Mouse (Mus musculus) CH12.LX (cell line): ENCODE results near the gene Ring1. TPM values are rescaled to one million over a fixed set of nuclear protein-coding genes. Genes with fewer than 3 reads are reported as not detected.
A peak's percentile ranks its signal among the peaks of the same experiment; 100 is the strongest.

Source experiments
- DNase-seq: peaks from one replicate; pipeline ENCODE4 v3.0.0-alpha.2; 2013; ENCODE audit errors: extremely low read depth
- H3K27ac ChIP-seq: 2 replicates; pipeline ENCODE4 v1.5.1; 2012; ENCODE audit warnings: low read depth, mild to moderate bottlenecking, control low read depth, moderate library complexity; ENCODE audit not compliant: insufficient read depth
- H3K27me3 ChIP-seq: replicated peaks from 2 replicates; pipeline ENCODE3; 2012; ENCODE audit warnings: inconsistent platforms
- H3K36me3 ChIP-seq, 2 experiments: replicated peaks in 1 of 2; 2 replicates each; pipeline versions ENCODE3 to v1.6.1; 2012; ENCODE audit warnings: inconsistent platforms in 1 of 2, low read length in 1 of 2, mild to moderate bottlenecking in 1 of 2, mixed read lengths in 1 of 2, moderate library complexity in 1 of 2; ENCODE audit not compliant: control insufficient read depth in 1 of 2, insufficient read depth in 1 of 2
- H3K4me1 ChIP-seq, 2 experiments: 2 replicates each; pipeline ENCODE4 v1.6.1; 2012; ENCODE audit warnings: inconsistent platforms in 1 of 2, moderate library complexity in 1 of 2; ENCODE audit not compliant: insufficient read depth in 2 of 2, control insufficient read depth in 1 of 2
- H3K4me2 ChIP-seq: 2 replicates; pipeline ENCODE4 v1.6.1; 2012; ENCODE audit warnings: low read depth, mild to moderate bottlenecking, control low read depth; ENCODE audit not compliant: poor library complexity, insufficient read depth, severe bottlenecking
- H3K4me3 ChIP-seq, 3 experiments: fragments of 150-350 bp in 1 of 3; sonication (generic) in 1 of 3; replicated peaks in 1 of 3; 2 replicates each; pipeline versions ENCODE3 to v1.5.1; 2011 to 2012; ENCODE audit warnings: low read depth in 2 of 3, low read length in 2 of 3, mild to moderate bottlenecking in 2 of 3, moderate library complexity in 2 of 3, control low read depth in 1 of 3, improper control_type of control experiment in 1 of 3, inconsistent platforms in 1 of 3, mixed read lengths in 1 of 3; ENCODE audit not compliant: poor library complexity in 1 of 3
- H3K79me2 ChIP-seq: replicated peaks from 2 replicates; pipeline ENCODE4 v1.6.1; 2012; ENCODE audit warnings: mild to moderate bottlenecking, moderate library complexity; ENCODE audit not compliant: control insufficient read depth, poor library complexity, insufficient read depth, severe bottlenecking; ENCODE audit errors: extremely low read depth
- H3K9ac ChIP-seq: 2 replicates; pipeline ENCODE4 v1.6.1; 2012; ENCODE audit warnings: low read depth, mild to moderate bottlenecking, control low read depth, moderate library complexity; ENCODE audit not compliant: insufficient read depth
- H3K9me3 ChIP-seq: replicated peaks from 2 replicates; pipeline ENCODE3; 2012; ENCODE audit warnings: low read length, inconsistent platforms, mixed read lengths
- E2F4 ChIP-seq: IDR thresholded peaks from 2 replicates; pipeline ENCODE4 v1.6.1; 2011; ENCODE audit warnings: low read depth, low read length, improper control_type of control experiment; ENCODE audit not compliant: insufficient replicate concordance
- KAT2A ChIP-seq: IDR thresholded peaks from 2 replicates; pipeline ENCODE4 v1.6.1; 2012; ENCODE audit warnings: low read length, improper control_type of control experiment, inconsistent platforms; ENCODE audit not compliant: insufficient replicate concordance
- MAFK ChIP-seq: IDR thresholded peaks from 2 replicates; pipeline ENCODE4 v1.6.1; 2011; ENCODE audit warnings: low read length, improper control_type of control experiment; ENCODE audit not compliant: insufficient replicate concordance
- MAX ChIP-seq: IDR thresholded peaks from 2 replicates; pipeline ENCODE4 v1.6.1; 2011; ENCODE audit warnings: low read length, improper control_type of control experiment
- MAZ ChIP-seq: IDR thresholded peaks from 2 replicates; pipeline ENCODE4 v1.6.1; 2012; ENCODE audit warnings: low read depth, mild to moderate bottlenecking, inconsistent platforms, low read length, improper control_type of control experiment, moderate library complexity
- MEF2A ChIP-seq: IDR thresholded peaks from 2 replicates; pipeline ENCODE4 v1.6.1; 2014; ENCODE audit warnings: low read depth, mild to moderate bottlenecking, inconsistent platforms, low read length, improper control_type of control experiment, borderline replicate concordance
- MXI1 ChIP-seq: IDR thresholded peaks from 2 replicates; pipeline ENCODE4 v1.6.1; 2011; ENCODE audit warnings: mild to moderate bottlenecking, low read depth, low read length, improper control_type of control experiment
- NELFE ChIP-seq: IDR thresholded peaks from 2 replicates; pipeline ENCODE4 v1.6.1; 2011; ENCODE audit warnings: low read depth, low read length, improper control_type of control experiment
- NRF1 ChIP-seq: IDR thresholded peaks from 2 replicates; pipeline ENCODE4 v1.6.1; 2014; ENCODE audit warnings: low read depth, mild to moderate bottlenecking, inconsistent platforms, low read length, improper control_type of control experiment, moderate library complexity
- POLR2A ChIP-seq: IDR thresholded peaks from 2 replicates; pipeline ENCODE4 v1.6.1; 2011; ENCODE audit warnings: low read depth, mild to moderate bottlenecking, improper control_type of control experiment, low read length
- POLR2AphosphoS2 ChIP-seq: IDR thresholded peaks from 2 replicates; pipeline ENCODE4 v1.6.1; 2011; ENCODE audit warnings: low read depth, low read length, improper control_type of control experiment
- SIN3A ChIP-seq: IDR thresholded peaks from 2 replicates; pipeline ENCODE4 v1.6.1; 2012; ENCODE audit warnings: low read length, improper control_type of control experiment, inconsistent platforms
- ZC3H11A ChIP-seq: IDR thresholded peaks from 2 replicates; pipeline ENCODE4 v1.6.1; 2012; ENCODE audit warnings: low read depth, mild to moderate bottlenecking, inconsistent platforms, low read length, improper control_type of control experiment
- dilution Hi-C: fragments of 300-500 bp; cut with MboI; formaldehyde crosslinking; loops from 2 replicates; pipeline ENCODE4 v1.14.3; 2020; ENCODE audit warnings: low sequenced_read_pairs; ENCODE audit not compliant: extremely low pct_unique_long_range_greater_than_20kb, extremely low pct_ligation_motif_present
- in situ Hi-C: fragments of 300-500 bp; cut with MboI; formaldehyde crosslinking; loops from 3 replicates; pipeline ENCODE4 v1.14.3; 2019; ENCODE audit warnings: low sequenced_read_pairs, low pct_ligation_motif_present, low pct_unique_long_range_greater_than_20kb, mixed read lengths
- polyA plus RNA-seq: library from polyadenylated mRNA; unstranded; fragments of >175 nt; gene quantifications from 2 replicates; pipeline ENCODE4 v1.2.1, GENCODE M21; 2012; ENCODE audit warnings: low read depth; ENCODE audit not compliant: insufficient read length
- total RNA-seq, 2 experiments: library from RNA; depleted of rRNA; stranded (reverse); fragments of 300-350 nt in 1 of 2; fragments of >200 nt in 1 of 2; gene quantifications; 2 replicates each; pipeline ENCODE4 v1.2.3; 2012 to 2014

Ring1 gene
- total and polyA plus RNA-seq, 3 experiments, result 11.9 to 18.0 (median 13.7) TPM

DNA sequence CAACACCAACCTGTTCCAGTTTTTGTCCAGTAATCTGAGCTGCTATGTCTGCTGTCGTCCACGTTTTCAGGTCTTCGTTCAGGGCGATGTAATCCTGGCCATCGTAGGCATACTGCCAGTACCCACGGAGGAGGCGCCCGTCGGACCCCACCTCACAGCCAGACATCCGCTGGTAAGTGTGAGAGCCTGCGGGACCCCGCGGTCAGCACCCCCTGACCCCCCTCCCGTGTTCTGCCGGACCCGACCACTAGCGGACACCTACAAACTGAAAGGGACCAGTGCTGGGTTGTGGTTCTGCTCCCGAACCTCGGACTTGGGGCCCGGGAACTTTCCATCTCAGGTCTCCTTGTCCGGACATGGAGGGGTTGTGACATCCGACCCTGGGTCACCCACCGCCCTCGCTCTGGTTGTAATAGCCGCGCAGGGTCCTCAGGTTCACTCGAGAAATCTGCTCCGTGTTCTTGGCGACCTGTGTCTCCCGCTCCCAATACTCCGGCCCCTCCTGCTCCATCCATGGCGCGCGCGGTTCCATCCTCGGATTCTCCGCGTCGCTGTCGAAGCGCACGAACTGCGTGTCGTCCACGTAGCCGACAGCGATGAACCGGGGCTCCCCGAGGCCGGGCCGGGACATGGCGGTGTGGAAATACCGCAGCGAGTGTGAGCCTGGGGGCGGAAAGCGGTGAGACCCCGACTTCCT lies 46.5 kb downstream of the Ring1 start:
- in situ Hi-C loops (loop anchor here (25.0 kb wide), 1 partner anchor 1484 kb away; the partner anchor contains the start of gene H2-Q10), dilution Hi-C loops (no loop called here)
- H3K36me3 ChIP-seq, result peaks cover 0 to 12% of the 10 kb centered on the region in 2 experiments
- H3K9me3 ChIP-seq, result no peaks in the 10 kb centered on the region
- H3K4me2 ChIP-seq, result peak overlapping the region; percentile 32
- peak overlapping the region; percentile 31 for H3K9ac ChIP-seq
- H3K27ac ChIP-seq, result peak overlapping the region; percentile 16; the same call in 1 of the 2 replicates
- H3K4me1 ChIP-seq, result peaks cover 6 to 18% of the 10 kb centered on the region in 2 experiments; a peak in 3 of 4 replicates
- H3K79me2 ChIP-seq, result no peaks in the 10 kb centered on the region
- peak overlapping the region; percentile 52 to 70 (median 69) for H3K4me3 ChIP-seq
- TF ChIP-seq MEF2A (no peak), ZC3H11A (no peak), POLR2AphosphoS2 (no peak)
- TF ChIP-seq, all 38 proteins: peak for 0
- H3K27me3 ChIP-seq, result no peaks in the 10 kb centered on the region
- DNase-seq, result no peak

DNA sequence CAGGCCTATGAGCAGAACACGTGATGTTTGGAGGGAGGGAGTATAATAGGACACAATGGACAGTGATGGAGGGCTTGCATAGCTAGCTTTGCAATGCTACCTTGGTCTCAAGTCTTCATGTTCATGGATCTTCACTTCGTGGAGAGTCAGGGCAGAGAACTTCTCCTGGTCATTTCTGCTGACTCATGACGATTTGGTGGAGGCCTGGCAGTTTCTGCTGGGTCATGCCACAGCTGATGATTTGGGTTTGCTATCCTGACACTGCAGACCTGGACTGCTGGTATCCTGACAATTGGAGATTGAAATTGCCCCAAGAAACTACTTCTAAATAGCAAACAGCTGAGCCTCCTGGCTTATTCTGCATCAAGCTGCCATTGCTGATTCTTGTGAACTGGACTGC lies 50.9 kb downstream of the Ring1 start:
- TF ChIP-seq MAFK (peak; percentile 75; the same call in 1 of the 2 replicates), MAZ (no peak)
- DNase-seq, result no peak
- H3K79me2 ChIP-seq, result no peaks in the 10 kb centered on the region
- H3K36me3 ChIP-seq, result peaks cover 0 to 12% of the 10 kb centered on the region in 2 experiments
- no peaks in the 10 kb centered on the region for H3K27me3 ChIP-seq
- H3K4me2 ChIP-seq, result no peak overlapping the region
- no peak overlapping the region for H3K4me3 ChIP-seq
- H3K9ac ChIP-seq, result no peak overlapping the region
- dilution Hi-C loops, result loop anchor here (5.0 kb wide), 1 partner anchor 1299 kb away; no protein-coding TSS in a partner anchor
- H3K27ac ChIP-seq, result no peak overlapping the region
- H3K4me1 ChIP-seq, result peaks cover 0 to 5% of the 10 kb centered on the region in 2 experiments; a peak in 2 of 4 replicates
- in situ Hi-C loops, result loop anchor here (5.0 kb wide), 1 partner anchor 1299 kb away; no protein-coding TSS in a partner anchor
- H3K9me3 ChIP-seq, result peaks cover 4% of the 10 kb centered on the region

GRCm38 (mm10) chr17:33972691-33973090 lies 51.8 kb downstream of the Ring1 start:
- Histone ChIP-seq H3K9me3 (peaks cover 4% of the 10 kb centered on the region), H3K27ac (no peak overlapping the region), H3K79me2 (no peaks in the 10 kb centered on the region), H3K9ac (no peak overlapping the region), H3K4me1 (peaks cover 0 to 5% of the 10 kb centered on the region in 2 experiments; a peak in 2 of 4 replicates), H3K4me2 (no peak overlapping the region), H3K27me3 (no peaks in the 10 kb centered on the region), H3K36me3 (peaks cover 0 to 12% of the 10 kb centered on the region in 2 experiments), H3K4me3 (no peak overlapping the region)
- dilution Hi-C loops, result loop anchor here (5.0 kb wide), 1 partner anchor 1300 kb away; no protein-coding TSS in a partner anchor
- in situ Hi-C loops, result loop anchor here (5.0 kb wide), 1 partner anchor 1300 kb away; no protein-coding TSS in a partner anchor
- no peak for DNase-seq
- TF ChIP-seq MAX, result no peak
- no peak for TF ChIP-seq NRF1
- TF ChIP-seq KAT2A, result no peak
- TF ChIP-seq POLR2A, result no peak
- no peak for TF ChIP-seq E2F4
- TF ChIP-seq SIN3A, result peak; percentile 85
- TF ChIP-seq NELFE, result no peak
- TF ChIP-seq MEF2A, result no peak
- TF ChIP-seq MXI1, result peak; percentile 64; the same call in 1 of the 2 replicates
- TF ChIP-seq, all 38 proteins: peak for 2

Other genes with a start within 250 kb of the Ring1 start
Only the 20 nearest of the 33 such genes appear.
- gene Platr17, start 119.5 kb downstream of the Ring1 start, total RNA-seq (2012; rRNA removed), result not detected in 2 replicates
- not detected in 2 replicates for gene Platr17, start 119.5 kb downstream of the Ring1 start, total RNA-seq (2014; rRNA removed)
- gene Platr17, start 119.5 kb downstream of the Ring1 start, polyA plus RNA-seq, result not detected in 2 replicates
- 33.8 and 48.3 TPM in 2 replicates for gene Daxx, start 115.3 kb downstream of the Ring1 start, total RNA-seq (2012; rRNA removed)
- 31.6 and 32.3 TPM in 2 replicates for gene Daxx, start 115.3 kb downstream of the Ring1 start, total RNA-seq (2014; rRNA removed)
- 53.0 and 64.7 TPM in 2 replicates for gene Daxx, start 115.3 kb downstream of the Ring1 start, polyA plus RNA-seq
- gene Tapbp, start 108.8 kb downstream of the Ring1 start, total RNA-seq (2012; rRNA removed), result 114 and 134 TPM in 2 replicates
- 44.3 and 45.3 TPM in 2 replicates for gene Tapbp, start 108.8 kb downstream of the Ring1 start, total RNA-seq (2014; rRNA removed)
- gene Tapbp, start 108.8 kb downstream of the Ring1 start, polyA plus RNA-seq, result 96.7 and 116 TPM in 2 replicates
- gene Zbtb22, start 108.8 kb downstream of the Ring1 start, total RNA-seq (2012; rRNA removed), result 21.2 and 23.5 TPM in 2 replicates
- 11.7 and 12.1 TPM in 2 replicates for gene Zbtb22, start 108.8 kb downstream of the Ring1 start, total RNA-seq (2014; rRNA removed)
- gene Zbtb22, start 108.8 kb downstream of the Ring1 start, polyA plus RNA-seq, result 20.2 and 20.3 TPM in 2 replicates
- 23.0 and 25.6 TPM in 2 replicates for gene Rgl2, start 95.1 kb downstream of the Ring1 start, total RNA-seq (2012; rRNA removed)
- gene Rgl2, start 95.1 kb downstream of the Ring1 start, total RNA-seq (2014; rRNA removed), result 20.1 and 20.4 TPM in 2 replicates
- 29.1 and 31.8 TPM in 2 replicates for gene Rgl2, start 95.1 kb downstream of the Ring1 start, polyA plus RNA-seq
- gene Pfdn6, start 84.3 kb downstream of the Ring1 start, total RNA-seq (2012; rRNA removed), result 140 and 157 TPM in 2 replicates
- gene Pfdn6, start 84.3 kb downstream of the Ring1 start, total RNA-seq (2014; rRNA removed), result 92.3 and 109 TPM in 2 replicates
- gene Pfdn6, start 84.3 kb downstream of the Ring1 start, polyA plus RNA-seq, result 109 and 149 TPM in 2 replicates
- gene Wdr46, start 84.0 kb downstream of the Ring1 start, total RNA-seq (2012; rRNA removed), result 49.7 and 64.5 TPM in 2 replicates
- gene Wdr46, start 84.0 kb downstream of the Ring1 start, total RNA-seq (2014; rRNA removed), result 36.8 and 39.8 TPM in 2 replicates
- 69.4 and 72.4 TPM in 2 replicates for gene Wdr46, start 84.0 kb downstream of the Ring1 start, polyA plus RNA-seq
- 3.7 and 4.5 TPM in 2 replicates for gene B3galt4, start 73.2 kb downstream of the Ring1 start, total RNA-seq (2012; rRNA removed)
- gene B3galt4, start 73.2 kb downstream of the Ring1 start, total RNA-seq (2014; rRNA removed), result 4.2 and 5.2 TPM in 2 replicates
- 4.6 and 6.2 TPM in 2 replicates for gene B3galt4, start 73.2 kb downstream of the Ring1 start, polyA plus RNA-seq
- 38.2 and 39.9 TPM in 2 replicates for gene Vps52, start 68.9 kb downstream of the Ring1 start, total RNA-seq (2012; rRNA removed)
- 34.3 and 40.6 TPM in 2 replicates for gene Vps52, start 68.9 kb downstream of the Ring1 start, total RNA-seq (2014; rRNA removed)
- 73.6 and 76.1 TPM in 2 replicates for gene Vps52, start 68.9 kb downstream of the Ring1 start, polyA plus RNA-seq
- 302 and 359 TPM in 2 replicates for gene Rps18, start 68.7 kb downstream of the Ring1 start, total RNA-seq (2012; rRNA removed)
- 205 and 246 TPM in 2 replicates for gene Rps18, start 68.7 kb downstream of the Ring1 start, total RNA-seq (2014; rRNA removed)
- gene Rps18, start 68.7 kb downstream of the Ring1 start, polyA plus RNA-seq, result 913 and 991 TPM in 2 replicates
- 1,488 and 1,753 TPM in 2 replicates for gene H2-K1, start 24.3 kb downstream of the Ring1 start, total RNA-seq (2012; rRNA removed)
- 1,386 and 1,734 TPM in 2 replicates for gene H2-K1, start 24.3 kb downstream of the Ring1 start, total RNA-seq (2014; rRNA removed)
- gene H2-K1, start 24.3 kb downstream of the Ring1 start, polyA plus RNA-seq, result 2,472 and 2,496 TPM in 2 replicates
- 44.8 and 47.1 TPM in 2 replicates for gene H2-Ke6, start 3.4 kb upstream of the Ring1 start, total RNA-seq (2012; rRNA removed)
- 20.4 and 20.8 TPM in 2 replicates for gene H2-Ke6, start 3.4 kb upstream of the Ring1 start, total RNA-seq (2014; rRNA removed)
- 31.7 and 34.5 TPM in 2 replicates for gene H2-Ke6, start 3.4 kb upstream of the Ring1 start, polyA plus RNA-seq
- gene Slc39a7, start 7.0 kb upstream of the Ring1 start, total RNA-seq (2012; rRNA removed), result 116 and 160 TPM in 2 replicates
- 96.8 and 97.2 TPM in 2 replicates for gene Slc39a7, start 7.0 kb upstream of the Ring1 start, total RNA-seq (2014; rRNA removed)
- gene Slc39a7, start 7.0 kb upstream of the Ring1 start, polyA plus RNA-seq, result 105 and 108 TPM in 2 replicates
- 42.7 and 47.7 TPM in 2 replicates for gene Rxrb, start 7.1 kb upstream of the Ring1 start, total RNA-seq (2012; rRNA removed)
- 27.0 and 27.4 TPM in 2 replicates for gene Rxrb, start 7.1 kb upstream of the Ring1 start, total RNA-seq (2014; rRNA removed)
- 36.9 and 41.4 TPM in 2 replicates for gene Rxrb, start 7.1 kb upstream of the Ring1 start, polyA plus RNA-seq
- 6.0 and 7.6 TPM in 2 replicates for gene Col11a2, start 14.8 kb upstream of the Ring1 start, total RNA-seq (2012; rRNA removed)
- 3.0 and 4.5 TPM in 2 replicates for gene Col11a2, start 14.8 kb upstream of the Ring1 start, total RNA-seq (2014; rRNA removed)
- 5.8 and 7.2 TPM in 2 replicates for gene Col11a2, start 14.8 kb upstream of the Ring1 start, polyA plus RNA-seq
- 16.1 and 21.5 TPM in 2 replicates for gene H2-Oa, start 67.7 kb upstream of the Ring1 start, total RNA-seq (2012; rRNA removed)
- gene H2-Oa, start 67.7 kb upstream of the Ring1 start, total RNA-seq (2014; rRNA removed), result 32.8 and 42.7 TPM in 2 replicates
- gene H2-Oa, start 67.7 kb upstream of the Ring1 start, polyA plus RNA-seq, result 30.5 and 40.4 TPM in 2 replicates
- 67.7 and 77.4 TPM in 2 replicates for gene H2-DMa, start 94.9 kb upstream of the Ring1 start, total RNA-seq (2012; rRNA removed)
- 114 and 119 TPM in 2 replicates for gene H2-DMa, start 94.9 kb upstream of the Ring1 start, total RNA-seq (2014; rRNA removed)
- gene H2-DMa, start 94.9 kb upstream of the Ring1 start, polyA plus RNA-seq, result 82.5 and 112 TPM in 2 replicates
- gene Brd2, start 98.0 kb upstream of the Ring1 start, total RNA-seq (2012; rRNA removed), result 101 and 125 TPM in 2 replicates
- 137 and 141 TPM in 2 replicates for gene Brd2, start 98.0 kb upstream of the Ring1 start, total RNA-seq (2014; rRNA removed)
- gene Brd2, start 98.0 kb upstream of the Ring1 start, polyA plus RNA-seq, result 247 and 252 TPM in 2 replicates
- gene H2-DMb2, start 118.6 kb upstream of the Ring1 start, total RNA-seq (2012; rRNA removed), result 107 and 135 TPM in 2 replicates
- gene H2-DMb2, start 118.6 kb upstream of the Ring1 start, total RNA-seq (2014; rRNA removed), result 173 and 199 TPM in 2 replicates
- gene H2-DMb2, start 118.6 kb upstream of the Ring1 start, polyA plus RNA-seq, result 161 and 175 TPM in 2 replicates
- gene H2-DMb1, start 128.4 kb upstream of the Ring1 start, total RNA-seq (2012; rRNA removed), result 60.7 and 67.0 TPM in 2 replicates
- gene H2-DMb1, start 128.4 kb upstream of the Ring1 start, total RNA-seq (2014; rRNA removed), result 77.4 and 102 TPM in 2 replicates
- 147 and 149 TPM in 2 replicates for gene H2-DMb1, start 128.4 kb upstream of the Ring1 start, polyA plus RNA-seq